Mouse (Mus musculus) left cerebral cortex, adult 18-20 months (tissue): ENCODE results near the gene Bcas3. TPM values are rescaled to one million over a fixed set of nuclear protein-coding genes. Genes with fewer than 3 reads are reported as not detected.

Experiments
- DNase-seq, 2 experiments: peaks; one replicate each; pipeline ENCODE4 v3.0.0; 2021 to 2022; ENCODE audit warnings: low spot score in 2 of 2, mixed read lengths in 1 of 2
- total RNA-seq, 2 experiments: library from RNA; stranded (reverse); gene quantifications; 2 replicates each; pipeline ENCODE4 v1.2.3; 2021

Bcas3 gene
- total RNA-seq, 2 experiments from 2014 or later: 73.4 to 75.9 TPM

DNA sequence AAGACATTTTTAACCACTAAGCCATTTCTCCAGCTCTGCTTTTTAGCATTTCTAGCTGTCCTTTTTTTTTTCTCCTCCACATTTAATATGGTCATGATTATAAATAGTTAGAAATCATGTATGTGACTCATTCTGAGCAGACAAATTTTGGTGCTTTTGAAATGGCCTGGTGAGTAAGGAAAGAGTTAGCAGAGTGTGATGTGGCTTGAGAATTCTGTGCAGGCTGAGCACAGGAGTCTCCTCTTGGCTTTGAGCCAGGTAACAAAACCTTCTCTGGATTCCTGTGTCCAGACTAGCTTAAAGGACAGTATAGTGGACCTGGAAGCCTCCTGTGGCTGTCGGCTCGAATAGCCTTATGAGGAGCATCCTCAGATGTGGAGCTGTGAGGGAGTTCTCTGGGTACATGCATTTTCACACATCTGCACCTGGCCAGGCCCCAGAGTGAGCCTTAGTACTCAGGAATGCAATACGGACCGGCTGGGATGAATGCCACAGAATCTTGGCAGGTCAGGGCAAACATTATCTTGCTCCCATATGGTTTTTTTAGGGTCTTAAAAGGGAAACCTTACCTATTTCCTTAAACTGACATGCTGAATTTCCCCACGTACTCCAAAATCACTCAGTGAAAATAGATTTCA, 256.5 kb downstream of the Bcas3 start:
- DNase-seq: peak in 1 of 2 experiments; percentile 7

- DNase-seq: no peak
Observed at GRCm38 (mm10) chr11:85613035-85613434, 260.1 kb downstream of the Bcas3 start.

- no peak for DNase-seq
Observed at GRCm38 (mm10) chr11:85613586-85613985, 260.6 kb downstream of the Bcas3 start.

- DNase-seq: no peak
Observed at GRCm38 (mm10) chr11:85614431-85614830, 261.5 kb downstream of the Bcas3 start.

GRCm38 (mm10) chr11:85615421-85615820, 262.5 kb downstream of the Bcas3 start:
- DNase-seq: no peak

GRCm38 (mm10) chr11:85621486-85621885, 268.5 kb downstream of the Bcas3 start:
- no peak for DNase-seq

DNA sequence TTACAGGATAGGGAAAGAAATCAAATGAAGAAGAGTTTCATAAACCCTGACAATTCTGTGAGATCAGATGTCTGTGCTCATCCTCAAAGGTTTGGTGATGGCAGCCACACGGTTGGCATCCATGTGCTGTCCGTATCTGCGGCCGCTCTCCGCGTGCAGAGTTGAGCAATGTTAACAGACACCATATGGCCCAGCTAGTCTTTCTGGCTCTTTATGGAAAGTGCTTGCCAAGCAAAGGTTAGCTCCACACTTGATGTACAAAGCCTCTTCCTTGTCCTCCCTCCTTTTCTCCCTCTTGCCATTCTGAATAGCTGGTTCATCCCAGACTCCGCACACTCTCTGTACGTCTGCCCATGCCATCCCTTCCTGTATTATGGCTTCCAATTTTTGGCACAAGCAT, 269.0 kb downstream of the Bcas3 start:
- DNase-seq: no peak

GRCm38 (mm10) chr11:85625206-85625605, 272.2 kb downstream of the Bcas3 start:
- DNase-seq: no peak

- no peak for DNase-seq
Observed at GRCm38 (mm10) chr11:85626846-85627245, 273.9 kb downstream of the Bcas3 start.

DNA sequence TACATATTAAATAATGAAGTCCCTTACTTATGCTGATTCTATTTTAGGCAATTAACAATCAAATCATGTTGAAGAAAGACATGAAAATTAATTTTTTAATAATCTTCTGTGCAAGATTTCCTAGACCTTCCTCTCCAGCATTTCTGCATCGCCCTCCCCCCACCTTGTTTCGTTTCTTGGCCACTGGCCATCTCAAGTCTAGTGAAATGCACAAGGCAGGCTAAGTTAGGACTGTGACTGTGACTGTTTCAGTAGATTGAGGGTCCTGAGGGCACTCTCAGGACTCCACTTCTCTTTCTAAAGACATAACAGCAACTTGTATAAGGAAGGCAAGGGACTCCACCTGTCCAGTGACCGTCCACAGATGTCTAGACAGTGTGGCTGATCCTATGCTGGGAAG, 274.4 kb downstream of the Bcas3 start:
- no peak for DNase-seq

GRCm38 (mm10) chr11:85628303-85629063, 275.5 kb downstream of the Bcas3 start:
- DNase-seq: no peak

DNA sequence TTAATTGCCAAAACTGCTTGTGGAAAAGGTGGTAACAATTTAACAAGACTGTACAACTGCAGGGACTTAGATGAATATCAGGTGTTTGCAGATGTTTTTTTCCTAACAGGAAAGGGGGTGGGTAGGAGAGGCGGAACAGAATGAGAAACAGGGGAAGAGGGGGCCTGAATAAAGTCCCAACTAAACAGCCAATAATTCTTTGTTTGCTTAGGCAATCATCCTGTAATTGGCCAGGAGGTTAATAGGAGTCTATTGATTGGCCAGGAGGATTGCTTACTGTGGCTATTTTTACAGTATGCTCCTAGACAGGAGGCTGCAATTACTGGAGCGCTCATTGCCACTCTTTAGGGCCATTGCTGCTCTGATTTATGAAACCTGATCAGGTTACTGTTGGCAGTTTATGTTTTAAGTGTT, 279.6 kb downstream of the Bcas3 start:
- DNase-seq: no peak

GRCm38 (mm10) chr11:85638696-85639495, 285.9 kb downstream of the Bcas3 start:
- no peak for DNase-seq

GRCm38 (mm10) chr11:85640659-85641058, 287.7 kb downstream of the Bcas3 start:
- peak; percentile 12 to 16 for DNase-seq

GRCm38 (mm10) chr11:85641486-85641885, 288.5 kb downstream of the Bcas3 start:
- DNase-seq: no peak

- peak; percentile 62 to 76 for DNase-seq
Observed at GRCm38 (mm10) chr11:85642591-85642990, 289.6 kb downstream of the Bcas3 start.

DNA sequence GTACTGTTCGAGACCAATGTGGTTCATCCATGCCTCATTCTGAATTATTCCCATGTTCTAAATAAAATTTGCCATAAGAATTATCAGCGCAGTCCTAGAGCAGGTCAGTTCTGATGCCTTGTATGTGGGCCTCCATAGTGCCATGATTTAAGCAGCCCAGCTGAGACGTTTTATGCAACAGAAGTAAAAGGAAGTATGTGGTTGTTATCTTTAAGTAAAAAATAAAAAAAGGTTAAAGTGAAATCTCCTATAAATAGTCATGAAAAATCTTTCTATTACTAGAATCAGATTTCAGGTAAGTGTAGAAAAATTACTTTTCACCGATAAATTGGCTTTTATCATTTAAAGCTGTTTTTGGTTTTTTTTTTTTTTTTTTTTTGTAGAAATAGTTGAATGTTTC, 290.1 kb downstream of the Bcas3 start:
- no peak for DNase-seq

DNA sequence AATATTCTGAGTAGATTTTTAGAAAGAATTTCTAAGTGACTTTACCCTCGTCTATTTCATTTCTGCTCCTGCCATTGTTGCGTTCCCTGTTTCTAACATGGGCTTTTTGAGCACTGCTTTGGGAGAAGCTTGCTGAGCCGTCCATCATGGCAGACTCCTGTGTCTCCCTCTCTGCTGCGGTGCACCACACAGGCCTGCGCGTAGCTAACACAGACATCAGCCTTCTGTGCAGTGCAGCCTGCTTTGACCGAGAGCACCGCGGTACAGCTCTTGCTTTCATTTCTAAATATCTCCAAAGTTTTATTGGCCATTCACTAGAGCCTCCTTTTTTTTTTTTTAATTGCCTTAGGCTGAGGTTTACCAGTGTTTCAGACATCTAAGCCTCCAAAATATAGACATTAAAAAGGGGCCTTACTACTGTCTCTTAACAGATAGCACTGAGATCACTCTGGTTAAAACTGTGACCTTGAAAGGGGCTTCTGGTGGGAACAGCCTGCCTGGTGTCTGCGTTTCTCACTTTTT, 290.6 kb downstream of the Bcas3 start:
- DNase-seq: no peak

DNA sequence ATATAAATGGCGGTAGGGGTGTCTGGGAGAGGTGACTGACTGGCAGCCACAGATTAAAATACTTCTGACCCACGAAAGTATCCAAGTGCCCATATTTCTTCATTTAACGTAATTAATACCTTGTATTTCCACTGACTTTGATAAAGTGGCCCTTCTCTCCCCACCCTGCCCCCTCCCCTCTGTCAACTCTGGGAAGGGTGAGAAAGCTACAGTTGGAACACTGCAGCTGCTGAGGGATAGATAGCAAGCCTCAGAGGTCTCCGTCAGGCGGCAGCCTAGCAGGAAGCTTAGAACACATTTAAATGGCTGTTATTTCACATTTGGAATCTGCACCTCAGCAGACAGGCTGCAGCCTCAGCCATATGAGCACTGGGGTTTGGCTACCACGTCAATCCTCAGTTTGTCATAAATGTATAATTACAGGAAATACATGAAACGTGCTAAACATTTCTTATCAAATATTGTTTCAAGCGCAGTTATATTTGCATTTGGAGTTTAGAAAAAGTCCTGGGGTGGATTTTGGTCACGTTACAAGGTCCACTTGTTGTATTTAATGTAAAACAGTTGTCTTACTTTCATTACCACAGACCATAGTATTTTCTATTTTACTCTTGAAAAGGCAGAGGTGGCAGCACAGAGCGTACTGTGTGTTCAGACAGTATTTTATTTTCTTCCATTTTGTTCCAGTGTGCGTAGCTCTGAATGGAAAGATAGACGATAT, 291.2 kb downstream of the Bcas3 start:
- no peak for DNase-seq

GRCm38 (mm10) chr11:85644748-85645060, 291.7 kb downstream of the Bcas3 start:
- no peak for DNase-seq

DNA sequence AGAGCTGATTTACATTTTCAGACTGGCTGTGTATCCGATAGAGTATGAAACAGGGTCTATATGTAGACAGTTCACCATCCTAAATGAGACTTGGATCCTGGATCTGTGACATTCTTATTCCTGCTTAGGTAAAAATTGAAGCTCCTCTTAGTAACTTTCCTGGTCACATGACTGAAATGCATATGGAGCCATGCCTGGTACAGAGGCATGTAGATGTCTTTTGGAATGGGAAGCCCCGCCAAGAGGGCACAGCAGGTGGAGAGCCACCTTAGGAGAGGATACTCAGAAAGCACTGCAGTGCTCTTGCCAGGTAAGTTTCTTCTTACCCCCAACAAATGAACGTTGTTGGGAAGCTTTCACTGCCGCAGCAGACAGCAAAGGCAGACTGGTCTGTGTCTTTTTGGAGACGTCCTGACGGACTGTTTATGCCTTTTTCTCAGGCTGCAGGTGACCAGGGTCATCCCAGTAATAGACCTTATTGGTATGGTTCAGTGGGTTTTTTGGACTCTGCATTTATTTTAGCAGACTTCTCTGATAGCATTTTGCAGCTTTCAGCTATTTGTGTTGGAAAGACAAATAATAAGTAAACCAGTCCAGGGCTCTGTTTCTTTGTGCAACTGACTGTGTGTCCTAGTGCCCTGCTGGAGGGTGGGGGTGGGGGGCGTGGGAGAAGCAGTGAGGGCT, 292.3 kb downstream of the Bcas3 start:
- DNase-seq: no peak
